Mouse (Mus musculus): ENCODE results near the gene Aimp1. TPM values are rescaled to one million over a fixed set of nuclear protein-coding genes. Genes with fewer than 3 reads are reported as not detected.

The Aimp1 gene
- polyA plus RNA-seq (2012; rRNA removed): 6.5 and 7.0 TPM in 2 replicates

DNA sequence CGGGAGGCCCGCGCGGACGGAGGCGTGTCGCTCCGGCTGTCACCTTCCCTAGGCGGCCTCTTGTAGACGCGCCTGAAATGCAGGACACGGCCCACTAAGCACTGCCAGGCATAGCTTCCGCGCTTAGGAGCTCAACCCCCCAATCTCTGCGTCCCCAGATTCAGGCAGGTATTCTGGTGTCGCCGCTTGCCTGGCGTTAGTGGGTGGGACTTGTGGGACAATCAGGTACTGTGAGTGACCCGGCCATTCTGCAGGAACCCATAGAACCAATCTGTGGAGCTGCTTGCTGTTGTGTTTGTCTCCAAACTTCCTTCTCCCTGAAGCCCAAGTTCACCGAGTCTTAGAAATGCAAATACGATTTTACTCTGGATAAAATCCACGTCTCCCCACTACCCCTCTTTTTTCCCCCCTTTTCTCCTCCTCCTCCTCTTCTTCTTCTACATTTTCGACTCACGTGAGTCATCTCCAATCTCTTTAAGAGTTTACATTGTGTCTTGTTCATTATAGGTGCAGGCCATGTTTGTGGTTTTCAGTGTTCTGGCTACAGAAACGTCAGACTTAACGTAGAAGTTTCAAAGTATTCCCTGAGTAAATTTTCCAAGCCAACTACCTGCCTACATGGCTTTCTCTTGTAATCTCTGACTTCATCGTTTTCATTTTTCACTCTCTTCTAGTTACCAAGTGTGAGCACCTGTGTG lies at the start of gene Aimp1:
Aimp1 (minus strand) TSS at position 140 of the 698 bp plus-strand sequence.
- Histone ChIP-seq H3K4me1 (ENCODE audit: control insufficient read depth, insufficient read depth, insufficient read length) (peaks cover 2% of the 10 kb centered on the region; the same call in 1 of the 2 replicates), H3K4me3 (ENCODE audit: extremely low read depth, insufficient read depth, insufficient read length) (peak within 1 kb of the TSS; percentile 74), H3K27ac (ENCODE audit: insufficient read depth, low read length) (peak within 1 kb of the TSS; percentile 89), H3K36me3 (ENCODE audit: control insufficient read depth, insufficient read depth, low read length) (peaks cover 4% of the 10 kb centered on the region), H3K27me3 (ENCODE audit: control insufficient read depth, insufficient read depth, low read length) (no peaks in the 10 kb centered on the region)
- WGBS: 1% methylated on average over 27 of the region's 27 CpGs
- no peak for DNase-seq (ENCODE audit: low read depth in 1 of 2, low spot score in 2 of 2)
- TF ChIP-seq CTCF (IDR thresholded peaks at IDR 0.05; ENCODE audit: extremely low read depth, insufficient read depth, insufficient read length, insufficient replicate concordance) (no peak), POLR2A (IDR thresholded peaks at IDR 0.05; ENCODE audit: low read depth, low read length) (no peak)

DNA sequence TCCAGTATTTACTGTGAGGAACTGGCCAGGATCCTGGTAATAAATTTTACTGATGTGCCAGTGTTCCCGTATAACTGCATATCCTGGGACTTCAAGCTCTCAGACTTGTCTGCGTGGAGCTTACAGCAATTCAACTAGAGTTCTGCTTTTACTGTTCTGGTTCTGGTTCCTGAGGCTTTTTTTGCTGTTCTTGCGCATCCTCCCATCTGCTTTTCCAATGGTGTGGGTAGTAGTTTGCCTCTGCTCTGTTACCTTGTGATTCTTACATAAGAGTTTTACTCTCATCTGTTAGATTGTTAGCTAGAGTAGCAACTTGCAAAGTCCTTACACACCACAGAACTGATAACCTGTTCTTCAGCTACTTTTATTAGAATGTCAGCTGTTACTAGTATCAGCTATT lies 40.2 kb upstream of the Aimp1 start:
- TF ChIP-seq POLR2A (IDR thresholded peaks at IDR 0.05; ENCODE audit: low read depth, low read length) (no peak), CTCF (IDR thresholded peaks at IDR 0.05; ENCODE audit: extremely low read depth, insufficient read depth, insufficient read length, insufficient replicate concordance) (no peak)
- H3K36me3 ChIP-seq (ENCODE audit: control insufficient read depth, insufficient read depth, low read length): peaks cover 11% of the 10 kb centered on the region
- 86% methylated on average over 3 of the region's 3 CpGs for WGBS
- DNase-seq (ENCODE audit: low read depth in 1 of 2, low spot score in 2 of 2): no peak
- H3K27me3 ChIP-seq (ENCODE audit: control insufficient read depth, insufficient read depth, low read length): no peaks in the 10 kb centered on the region
- H3K4me3 ChIP-seq (ENCODE audit: extremely low read depth, insufficient read depth, insufficient read length): no peak overlapping the region
- no peak overlapping the region for H3K27ac ChIP-seq (ENCODE audit: insufficient read depth, low read length)
- no peaks in the 10 kb centered on the region for H3K4me1 ChIP-seq (ENCODE audit: control insufficient read depth, insufficient read depth, insufficient read length)

GRCm38 (mm10) chr3:132717316-132717715 lies 33.1 kb upstream of the Aimp1 start:
- Histone ChIP-seq H3K36me3 (ENCODE audit: control insufficient read depth, insufficient read depth, low read length) (peaks cover 7% of the 10 kb centered on the region), H3K4me1 (ENCODE audit: control insufficient read depth, insufficient read depth, insufficient read length) (no peaks in the 10 kb centered on the region), H3K27ac (ENCODE audit: insufficient read depth, low read length) (no peak overlapping the region), H3K27me3 (ENCODE audit: control insufficient read depth, insufficient read depth, low read length) (no peaks in the 10 kb centered on the region), H3K4me3 (ENCODE audit: extremely low read depth, insufficient read depth, insufficient read length) (no peak overlapping the region)
- no peak for DNase-seq (ENCODE audit: low read depth in 1 of 2, low spot score in 2 of 2)
- 95% methylated on average over 4 of the region's 4 CpGs for WGBS
- TF ChIP-seq CTCF (IDR thresholded peaks at IDR 0.05; ENCODE audit: extremely low read depth, insufficient read depth, insufficient read length, insufficient replicate concordance) (no peak), POLR2A (IDR thresholded peaks at IDR 0.05; ENCODE audit: low read depth, low read length) (no peak)

GRCm38 (mm10) chr3:132713913-132714312 lies 29.7 kb upstream of the Aimp1 start:
- H3K27ac ChIP-seq (ENCODE audit: insufficient read depth, low read length): no peak overlapping the region
- H3K27me3 ChIP-seq (ENCODE audit: control insufficient read depth, insufficient read depth, low read length): no peaks in the 10 kb centered on the region
- TF ChIP-seq POLR2A (IDR thresholded peaks at IDR 0.05; ENCODE audit: low read depth, low read length) (no peak), CTCF (IDR thresholded peaks at IDR 0.05; ENCODE audit: extremely low read depth, insufficient read depth, insufficient read length, insufficient replicate concordance) (no peak)
- WGBS: 89% methylated on average over 5 of the region's 5 CpGs
- H3K36me3 ChIP-seq (ENCODE audit: control insufficient read depth, insufficient read depth, low read length): peaks cover 4% of the 10 kb centered on the region; the same call in 1 of the 2 replicates
- no peak for DNase-seq (ENCODE audit: low read depth in 1 of 2, low spot score in 2 of 2)
- H3K4me3 ChIP-seq (ENCODE audit: extremely low read depth, insufficient read depth, insufficient read length): no peak overlapping the region
- H3K4me1 ChIP-seq (ENCODE audit: control insufficient read depth, insufficient read depth, insufficient read length): no peaks in the 10 kb centered on the region

DNA sequence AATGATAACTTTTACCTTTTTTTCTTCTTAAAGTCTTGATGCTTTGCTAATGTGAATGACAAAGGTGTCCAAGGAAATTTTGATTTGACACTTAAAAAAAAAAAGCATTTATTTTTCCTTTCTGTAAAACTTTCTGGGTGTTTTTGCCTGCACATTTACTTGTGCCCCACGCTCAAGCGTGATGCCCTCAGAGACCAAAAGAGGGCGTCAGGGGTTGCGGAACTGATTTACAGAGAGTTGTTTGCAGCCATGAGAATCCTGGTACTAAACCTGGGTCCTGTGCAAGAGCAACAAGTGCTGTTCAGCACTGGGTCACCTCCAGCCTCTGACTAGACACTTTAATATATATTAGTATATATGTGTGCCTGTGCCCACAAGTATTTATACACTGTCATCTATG lies 22.8 kb upstream of the Aimp1 start:
- H3K27me3 ChIP-seq (ENCODE audit: control insufficient read depth, insufficient read depth, low read length): no peaks in the 10 kb centered on the region
- H3K4me1 ChIP-seq (ENCODE audit: control insufficient read depth, insufficient read depth, insufficient read length): no peaks in the 10 kb centered on the region
- H3K4me3 ChIP-seq (ENCODE audit: extremely low read depth, insufficient read depth, insufficient read length): no peak overlapping the region
- TF ChIP-seq POLR2A (IDR thresholded peaks at IDR 0.05; ENCODE audit: low read depth, low read length) (no peak), CTCF (IDR thresholded peaks at IDR 0.05; ENCODE audit: extremely low read depth, insufficient read depth, insufficient read length, insufficient replicate concordance) (no peak)
- H3K27ac ChIP-seq (ENCODE audit: insufficient read depth, low read length): no peak overlapping the region
- 94% methylated on average over 4 of the region's 4 CpGs for WGBS
- H3K36me3 ChIP-seq (ENCODE audit: control insufficient read depth, insufficient read depth, low read length): peaks cover 1% of the 10 kb centered on the region; the same call in 1 of the 2 replicates
- DNase-seq (ENCODE audit: low read depth in 1 of 2, low spot score in 2 of 2): no peak

DNA sequence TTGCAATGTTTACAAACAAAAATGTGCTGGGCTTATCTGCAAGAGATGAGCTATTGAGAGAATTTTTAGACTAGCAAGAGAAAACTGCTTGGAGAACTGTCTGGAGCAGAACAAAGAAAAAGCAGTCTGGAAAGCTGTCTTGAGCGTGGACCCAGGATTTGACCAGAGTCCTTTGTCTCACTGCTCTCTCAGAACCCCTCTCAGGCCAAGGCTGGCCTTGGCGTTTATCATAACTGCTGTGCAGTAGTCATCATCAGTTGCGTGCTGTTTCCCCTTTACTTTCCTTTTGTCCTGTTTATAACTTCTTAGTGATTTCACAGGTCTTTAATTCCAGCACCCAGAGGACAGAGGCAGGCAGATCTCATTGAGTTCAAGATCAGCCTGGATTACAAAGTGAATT lies 20.0 kb upstream of the Aimp1 start:
- WGBS: 88% methylated on average over 3 of the region's 3 CpGs
- no peaks in the 10 kb centered on the region for H3K27me3 ChIP-seq (ENCODE audit: control insufficient read depth, insufficient read depth, low read length)
- H3K4me3 ChIP-seq (ENCODE audit: extremely low read depth, insufficient read depth, insufficient read length): no peak overlapping the region
- H3K4me1 ChIP-seq (ENCODE audit: control insufficient read depth, insufficient read depth, insufficient read length): no peaks in the 10 kb centered on the region
- no peak for DNase-seq (ENCODE audit: low read depth in 1 of 2, low spot score in 2 of 2)
- TF ChIP-seq POLR2A (IDR thresholded peaks at IDR 0.05; ENCODE audit: low read depth, low read length): no peak
- no peak for TF ChIP-seq CTCF (IDR thresholded peaks at IDR 0.05; ENCODE audit: extremely low read depth, insufficient read depth, insufficient read length, insufficient replicate concordance)
- H3K36me3 ChIP-seq (ENCODE audit: control insufficient read depth, insufficient read depth, low read length): peaks cover 1% of the 10 kb centered on the region; the same call in 1 of the 2 replicates
- H3K27ac ChIP-seq (ENCODE audit: insufficient read depth, low read length): no peak overlapping the region

GRCm38 (mm10) chr3:132701368-132701767 lies 17.2 kb upstream of the Aimp1 start:
- H3K4me3 ChIP-seq (ENCODE audit: extremely low read depth, insufficient read depth, insufficient read length): no peak overlapping the region
- H3K36me3 ChIP-seq (ENCODE audit: control insufficient read depth, insufficient read depth, low read length): 0 out of 2 replicates have a peak, but pooled peaks cover 1% of the 10 kb centered on the region
- no peak overlapping the region for H3K27ac ChIP-seq (ENCODE audit: insufficient read depth, low read length)
- no peak for TF ChIP-seq POLR2A (IDR thresholded peaks at IDR 0.05; ENCODE audit: low read depth, low read length)
- TF ChIP-seq CTCF (IDR thresholded peaks at IDR 0.05; ENCODE audit: extremely low read depth, insufficient read depth, insufficient read length, insufficient replicate concordance): no peak
- H3K27me3 ChIP-seq (ENCODE audit: control insufficient read depth, insufficient read depth, low read length): no peaks in the 10 kb centered on the region
- 77% methylated on average over 3 of the region's 3 CpGs for WGBS
- no peak for DNase-seq (ENCODE audit: low read depth in 1 of 2, low spot score in 2 of 2)
- no peaks in the 10 kb centered on the region for H3K4me1 ChIP-seq (ENCODE audit: control insufficient read depth, insufficient read depth, insufficient read length)
